Mouse (Mus musculus): ENCODE measurements around the gene Tm4sf5. TPM values are rescaled to one million over a fixed set of nuclear protein-coding genes. Genes with fewer than 3 reads are reported as not detected.
"Not testable (repeated sequence)": the region's sequence is repeated elsewhere in the genome, so short reads cannot be mapped to it uniquely, and the experiment has no call there.

The Tm4sf5 gene
- total RNA-seq (2015), result not detected in 2 replicates
- total RNA-seq (2017), result not detected in 2 replicates

DNA sequence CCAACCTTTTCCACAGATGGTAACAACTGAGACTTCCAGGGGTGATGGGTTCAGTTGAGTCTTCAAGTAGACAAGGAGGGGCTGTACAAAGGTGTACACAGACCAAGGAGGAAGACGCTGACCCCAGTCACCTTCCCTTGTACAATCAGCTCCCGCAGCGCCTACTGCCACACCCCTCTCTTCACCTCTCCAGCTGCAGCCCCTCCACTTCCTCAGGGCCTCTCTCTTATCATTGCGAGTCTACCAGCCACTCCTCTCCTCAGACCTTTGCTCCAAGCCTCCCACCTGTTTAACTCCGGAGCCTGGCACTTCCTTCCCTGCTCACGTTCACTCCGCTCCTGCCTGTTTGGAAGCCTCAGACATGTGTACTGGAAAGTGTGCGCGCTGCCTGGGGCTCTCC is at the start of gene Tm4sf5:
TSS of gene Tm4sf5 (plus strand) at position 275 of the 400 bp plus-strand sequence.
- ATAC-seq (replicated peaks; ENCODE audit: poor library complexity), result no peak

- ATAC-seq (replicated peaks; ENCODE audit: poor library complexity), result no peak
These were observed 46.1 kb upstream of the Tm4sf5 start, which contains the start of gene Zmynd15 for GRCm38 (mm10) chr11:70458688-70459600. Gene Zmynd15 (plus strand): TSS chr11:70459433.

DNA sequence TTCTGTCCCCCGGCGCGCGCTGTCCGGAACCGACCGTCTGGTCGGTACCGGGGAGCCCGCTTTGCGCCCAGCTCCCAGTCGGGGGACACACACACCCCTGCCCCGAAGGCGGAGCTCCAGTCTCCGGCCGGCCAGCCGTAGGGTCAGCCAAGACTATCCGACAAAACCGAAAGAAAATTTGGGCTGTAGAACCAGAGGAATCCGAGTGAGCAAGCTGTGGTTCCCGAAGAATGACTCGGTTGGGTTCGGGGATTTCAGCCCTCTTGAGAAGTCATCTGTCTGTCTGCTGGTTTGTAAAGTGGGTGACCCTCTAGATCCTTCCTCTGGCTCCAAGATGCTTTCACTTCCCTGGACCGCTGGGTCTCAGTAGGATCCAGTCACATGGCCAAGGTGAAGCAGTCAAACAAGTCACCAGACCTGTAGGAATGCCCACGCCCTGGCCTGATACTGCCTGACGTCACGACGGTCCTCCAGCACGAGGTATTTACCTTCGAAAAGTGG is 45.4 kb upstream of the Tm4sf5 start, which contains the start of gene Cxcl16:
TSS of gene Cxcl16 (minus strand) at position 384 of the 501 bp plus-strand sequence.
- peak; percentile 31; the same call in 1 of the 2 replicates for ATAC-seq (replicated peaks; ENCODE audit: poor library complexity)

- ATAC-seq (replicated peaks; ENCODE audit: poor library complexity), result no peak
These were observed 41.1 kb upstream of the Tm4sf5 start for GRCm38 (mm10) chr11:70463970-70464369.

- no peak for ATAC-seq (replicated peaks; ENCODE audit: poor library complexity)
These were observed 39.8 kb upstream of the Tm4sf5 start for GRCm38 (mm10) chr11:70465211-70465610.

GRCm38 (mm10) chr11:70465824-70466223 is 39.2 kb upstream of the Tm4sf5 start:
- no peak for ATAC-seq (replicated peaks; ENCODE audit: poor library complexity)

DNA sequence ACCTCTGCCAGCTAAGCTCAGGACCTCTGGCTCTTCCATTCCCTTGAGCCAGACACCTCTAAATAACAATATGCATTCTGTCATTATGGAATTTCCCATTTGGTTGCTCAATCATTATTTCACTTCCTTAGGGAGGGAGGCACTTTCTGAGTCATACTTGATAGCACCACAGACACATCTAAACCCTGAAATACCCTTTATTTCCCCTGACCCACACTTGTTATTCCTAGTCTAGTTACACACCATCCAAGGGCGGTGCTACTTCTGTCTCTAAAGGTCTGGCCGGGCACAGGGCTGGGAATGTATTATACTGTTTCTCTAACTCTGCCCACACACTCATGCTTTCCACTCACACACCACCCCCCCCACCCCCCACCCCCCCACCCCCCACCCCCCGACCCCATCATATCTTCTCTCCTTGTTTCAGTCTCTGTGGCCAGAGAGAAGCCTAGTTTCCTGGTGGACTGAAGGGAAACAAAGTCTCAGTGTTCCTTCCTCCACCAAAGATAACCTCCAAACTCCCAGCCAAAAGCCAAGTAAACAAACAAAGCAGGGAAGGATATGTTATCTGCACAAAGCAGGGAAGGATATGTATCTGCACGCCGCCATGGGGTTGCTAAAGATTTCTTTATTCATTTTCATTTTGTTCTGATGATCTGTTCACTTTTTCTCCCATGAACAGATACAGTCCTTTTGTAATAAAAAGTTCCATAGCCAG is 37.0 kb upstream of the Tm4sf5 start:
- no peak for ATAC-seq (replicated peaks; ENCODE audit: poor library complexity)

DNA sequence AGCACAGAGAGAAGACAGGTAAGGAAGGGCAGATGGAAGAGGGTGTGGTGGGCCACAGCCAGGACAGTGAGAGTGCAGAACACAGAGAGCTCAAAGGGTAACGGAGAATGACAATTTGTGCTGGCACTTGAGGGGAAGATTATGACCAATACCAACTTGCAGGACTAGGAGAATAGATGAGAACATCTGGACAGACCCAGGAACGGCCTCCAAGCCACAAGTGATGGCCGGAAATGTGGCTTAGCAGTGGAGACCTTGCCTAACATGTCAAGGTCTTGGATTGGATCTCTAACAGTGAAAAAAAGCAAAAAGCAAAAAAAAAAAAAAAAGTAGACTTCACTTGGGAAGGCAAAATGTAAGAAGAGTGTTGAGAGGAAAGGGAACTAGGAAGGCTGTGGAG is 35.3 kb upstream of the Tm4sf5 start:
- no peak for ATAC-seq (replicated peaks; ENCODE audit: poor library complexity)

DNA sequence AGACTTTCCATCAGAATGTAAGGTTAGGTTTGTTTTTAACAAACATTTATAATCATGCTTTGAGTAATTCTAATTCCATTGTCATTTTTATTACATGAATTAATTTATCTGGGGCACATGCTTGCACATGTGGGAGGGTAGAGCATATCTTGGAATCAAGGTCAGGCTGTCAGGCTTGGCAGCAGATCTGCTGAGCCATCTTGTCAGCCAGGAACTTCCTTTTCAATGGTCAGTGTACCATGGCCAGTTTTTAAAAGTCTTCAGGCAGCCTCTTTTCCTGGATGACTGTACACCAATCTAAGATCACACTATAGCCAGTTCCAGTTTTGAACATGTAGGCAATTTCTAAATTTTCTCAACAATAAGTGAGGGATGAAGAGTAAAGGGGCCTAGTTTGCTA is 32.3 kb upstream of the Tm4sf5 start:
- ATAC-seq (replicated peaks; ENCODE audit: poor library complexity), result no peak

DNA sequence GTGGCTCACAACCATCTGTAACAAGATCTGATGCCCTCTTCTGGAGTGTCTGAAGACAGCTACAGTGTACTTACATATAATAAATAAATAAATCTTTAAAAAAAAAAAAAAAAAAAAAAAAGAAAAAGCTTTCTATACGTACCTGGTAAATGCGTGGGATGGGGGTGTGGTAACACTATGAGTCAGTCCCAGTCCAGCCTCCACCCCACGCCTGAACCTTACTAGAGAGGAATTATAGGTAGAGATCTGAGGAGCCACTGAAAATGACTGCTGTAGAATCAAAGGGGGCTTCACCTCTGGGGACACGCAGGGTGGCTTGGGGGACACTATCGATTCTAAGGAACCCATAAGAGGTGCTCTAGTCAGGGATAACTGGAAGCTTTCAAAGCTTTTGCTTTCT is 31.8 kb upstream of the Tm4sf5 start:
- ATAC-seq (replicated peaks; ENCODE audit: poor library complexity), result not testable (repeated sequence)

DNA sequence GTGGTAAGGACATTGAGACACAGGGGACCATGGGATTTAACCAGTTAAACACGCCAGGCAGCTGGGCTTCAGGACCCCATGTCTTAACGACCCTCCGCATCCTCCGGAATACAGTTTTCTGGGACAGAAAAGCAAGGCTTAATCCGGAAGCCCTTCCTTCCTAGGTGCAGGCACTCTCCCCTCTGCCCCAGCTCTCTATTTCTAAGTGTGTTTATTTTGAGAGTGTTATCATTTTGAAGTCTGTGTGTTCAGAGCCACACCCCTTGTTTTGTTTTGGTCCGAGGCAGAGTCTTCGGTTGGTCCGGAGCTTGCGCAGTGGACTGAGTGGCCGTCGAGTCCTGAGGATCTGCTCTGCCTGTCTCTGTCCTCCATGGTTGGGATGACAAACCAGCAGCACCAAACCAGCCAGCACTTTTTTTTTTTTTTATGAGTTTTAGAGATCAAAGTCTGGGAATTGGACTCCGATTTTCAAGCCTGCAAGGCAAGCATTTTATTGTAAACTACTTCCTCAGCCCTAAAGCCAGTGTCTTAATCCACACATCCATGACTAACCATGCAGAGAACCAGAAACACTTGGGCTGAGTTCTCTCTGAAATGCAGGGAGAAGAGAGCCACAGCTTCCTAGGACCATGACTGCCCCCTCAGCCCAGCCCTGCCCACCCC is 30.0 kb upstream of the Tm4sf5 start:
- ATAC-seq (replicated peaks; ENCODE audit: poor library complexity), result no peak

DNA sequence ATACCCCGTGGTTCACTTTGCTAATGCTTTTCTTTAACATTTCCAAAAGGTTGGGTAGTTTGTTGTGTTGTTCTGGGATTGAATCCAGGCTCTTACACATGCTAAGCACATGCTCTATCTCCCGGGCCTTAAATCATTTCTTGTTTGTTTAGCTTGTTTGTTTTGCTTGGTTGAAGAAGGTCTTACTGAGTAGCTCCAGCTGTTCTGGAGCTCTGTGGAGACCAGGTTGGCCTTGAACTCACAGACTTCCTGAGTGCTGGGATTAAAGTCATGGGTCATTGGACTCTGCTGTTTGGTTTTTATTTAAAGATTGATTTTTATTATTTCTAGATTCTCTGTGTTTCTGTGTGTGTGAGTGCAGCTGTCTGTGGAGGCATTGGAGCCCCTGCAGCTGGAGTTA is 19.5 kb upstream of the Tm4sf5 start:
- no peak for ATAC-seq (replicated peaks; ENCODE audit: poor library complexity)

DNA sequence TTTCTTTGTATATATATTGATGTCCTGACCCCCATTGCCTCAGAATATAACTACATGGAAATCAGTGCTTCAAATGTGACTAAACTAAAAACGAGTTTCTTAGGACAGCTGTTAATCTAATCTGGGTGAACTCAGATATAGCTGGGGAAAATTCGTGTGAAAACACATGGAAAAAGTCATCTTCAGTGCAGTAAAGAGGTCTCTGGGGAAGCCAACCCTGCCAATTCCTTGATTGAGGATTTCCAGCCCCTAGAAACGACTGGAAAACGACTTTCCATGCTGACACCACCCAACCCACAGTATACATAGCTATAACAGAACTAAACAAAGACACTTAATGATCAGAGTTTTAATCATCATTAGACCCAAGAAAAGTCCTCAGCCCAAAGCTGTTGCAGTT is 17.2 kb upstream of the Tm4sf5 start:
- ATAC-seq (replicated peaks; ENCODE audit: poor library complexity), result no peak

DNA sequence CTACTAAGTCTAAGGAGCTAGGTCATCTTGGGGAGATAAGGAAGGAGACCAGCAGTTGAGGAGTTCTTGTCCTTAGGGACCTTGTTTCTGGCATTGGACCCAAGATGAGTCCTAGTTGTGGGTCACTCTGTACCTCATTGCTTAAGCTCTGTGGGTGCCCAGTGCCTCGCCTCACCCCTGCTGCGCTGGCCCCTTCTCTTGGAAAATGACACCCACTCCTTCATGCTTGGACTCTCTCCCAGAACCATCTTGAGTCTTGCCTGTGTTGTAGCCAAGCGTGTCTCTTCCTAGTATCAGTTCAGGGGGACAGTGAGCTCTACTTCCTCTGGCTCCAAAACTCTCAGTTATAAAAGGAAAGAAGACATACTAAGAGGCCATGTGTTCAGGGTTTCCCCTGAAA is 15.9 kb upstream of the Tm4sf5 start:
- ATAC-seq (replicated peaks; ENCODE audit: poor library complexity), result no peak

- peak; percentile 95 for ATAC-seq (replicated peaks; ENCODE audit: poor library complexity)
These were observed 15.4 kb upstream of the Tm4sf5 start for GRCm38 (mm10) chr11:70489684-70490083.

- 0 out of 2 replicates have a peak, but pooled peaks have one; percentile 29 for ATAC-seq (replicated peaks; ENCODE audit: poor library complexity)
These were observed 5.2 kb upstream of the Tm4sf5 start for GRCm38 (mm10) chr11:70499566-70500475.

DNA sequence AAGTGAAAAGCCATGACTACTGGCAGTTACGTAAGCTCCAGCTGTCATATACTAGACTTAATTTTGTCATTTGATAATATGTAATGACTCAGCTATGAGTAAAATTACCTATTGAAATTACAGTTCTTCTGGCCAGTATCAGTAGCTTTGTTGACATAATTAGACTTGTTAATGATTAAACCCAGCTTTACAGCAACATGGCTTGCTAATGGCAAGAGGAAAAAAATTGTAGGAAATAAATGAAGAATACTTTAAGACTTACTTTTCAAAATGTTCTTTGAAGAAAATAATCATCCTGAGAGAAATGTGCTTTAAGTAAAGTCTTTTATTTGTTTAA is 4.6 kb upstream of the Tm4sf5 start:
- no peak for ATAC-seq (replicated peaks; ENCODE audit: poor library complexity)

DNA sequence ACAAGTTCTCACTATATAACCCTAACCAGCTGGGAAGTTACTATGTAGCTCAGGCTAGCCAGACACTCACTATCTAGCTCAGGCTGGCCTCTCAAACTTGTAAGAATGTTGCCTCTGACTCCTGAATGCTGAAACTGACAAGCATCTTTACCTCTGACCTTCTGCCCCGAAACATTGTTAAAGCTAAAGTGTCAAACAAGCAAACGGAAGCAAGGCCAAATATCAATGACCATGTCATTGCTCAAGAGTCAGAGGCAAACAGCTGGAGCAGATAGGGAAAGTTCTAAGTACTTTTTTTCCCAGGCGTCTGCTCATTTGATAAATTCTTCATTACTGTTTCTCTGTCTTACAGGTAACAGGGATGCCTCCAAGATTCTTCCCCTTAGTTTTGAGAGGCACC is 3.0 kb upstream of the Tm4sf5 start:
- ATAC-seq (replicated peaks; ENCODE audit: poor library complexity), result no peak

DNA sequence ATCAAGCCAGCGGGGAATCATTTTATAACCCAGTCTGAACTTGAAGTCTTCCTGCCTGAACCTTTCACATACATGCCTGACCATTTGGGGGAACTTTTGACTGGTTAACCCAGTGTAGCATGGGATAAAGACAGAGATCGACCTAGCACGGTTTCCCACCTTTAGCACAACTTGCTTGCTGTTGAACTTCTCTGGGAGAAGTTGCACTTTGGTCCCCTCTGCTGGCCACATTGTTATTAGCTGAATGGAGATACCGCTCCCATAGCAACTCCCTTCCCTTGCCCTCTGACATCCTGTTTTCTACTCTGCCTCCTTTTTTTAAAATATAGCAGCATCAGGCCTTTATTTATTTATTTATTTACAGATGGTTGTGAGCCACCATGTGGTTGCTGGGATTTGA is 1.3 kb downstream of the Tm4sf5 start:
- peak; percentile 87 for ATAC-seq (replicated peaks; ENCODE audit: poor library complexity)

GRCm38 (mm10) chr11:70506962-70507515 is 2.0 kb downstream of the Tm4sf5 start:
- ATAC-seq (replicated peaks; ENCODE audit: poor library complexity), result no peak

Measured in megakaryocyte progenitor cell, adult 5-6 weeks (primary cell).